Mouse (Mus musculus): ENCODE data around the gene Slmap.

The Slmap gene

DNA sequence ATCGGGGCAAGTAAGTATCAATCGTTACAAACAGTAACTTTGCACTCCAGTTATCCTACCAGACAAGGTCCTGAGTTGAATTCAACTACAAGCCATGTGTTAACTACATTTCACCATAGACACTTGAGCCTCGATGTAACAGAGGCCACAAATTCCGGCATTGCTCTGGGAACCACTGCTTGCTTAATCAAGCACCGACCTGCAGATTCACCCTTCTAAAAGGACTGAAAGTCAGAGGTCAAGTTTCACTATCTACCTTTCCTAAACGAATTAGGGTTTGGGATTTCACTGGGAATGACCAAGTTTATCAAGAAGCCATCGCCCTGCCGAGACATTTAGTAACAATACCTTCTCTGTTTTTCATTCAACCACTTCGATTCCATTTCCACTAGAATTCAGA, 2.0 kb downstream of the Slmap start:
- DNase-seq: no peak

DNA sequence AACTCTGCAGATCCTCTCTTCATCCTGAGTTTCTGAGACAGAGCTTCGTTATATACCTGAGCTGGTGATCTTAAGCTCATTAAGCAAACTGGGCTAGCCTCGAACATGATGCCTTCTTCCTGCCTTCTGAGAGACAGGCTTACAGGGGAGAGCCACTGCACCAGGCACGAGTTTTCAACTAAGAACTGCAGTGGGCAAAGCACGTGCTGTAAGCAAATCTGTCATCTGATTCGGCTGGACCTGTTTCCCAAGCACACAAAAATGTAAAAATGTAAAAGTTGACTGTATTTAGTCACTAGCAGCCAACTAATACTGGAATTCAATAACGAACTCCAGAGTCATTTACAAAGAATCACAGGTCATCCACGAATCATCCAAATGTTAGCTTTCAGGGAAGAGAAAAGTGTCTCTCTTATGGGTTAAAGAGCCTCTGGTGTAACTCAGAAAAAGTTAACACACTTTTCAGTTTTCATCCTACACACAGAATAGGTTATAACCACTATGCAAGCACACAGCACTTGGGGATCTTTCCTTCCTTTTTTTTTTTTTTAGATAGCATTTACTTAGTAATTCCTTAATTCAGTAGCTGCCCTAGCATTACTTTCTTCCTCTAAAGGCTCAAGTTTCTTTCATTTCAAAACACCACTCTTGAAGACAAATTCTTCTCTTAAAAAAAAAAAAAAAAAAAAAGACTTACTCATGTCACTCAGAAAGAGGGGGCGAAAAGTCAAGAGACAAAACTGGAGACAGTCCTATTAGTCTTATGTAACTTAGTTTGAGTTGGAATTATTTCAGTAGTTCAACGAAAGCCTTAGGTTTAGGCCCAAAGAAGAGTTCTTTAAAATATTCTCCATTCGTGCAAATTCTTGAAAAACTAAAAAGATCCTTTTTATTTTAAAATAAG, 3.1 kb downstream of the Slmap start:
- DNase-seq: no peak

DNA sequence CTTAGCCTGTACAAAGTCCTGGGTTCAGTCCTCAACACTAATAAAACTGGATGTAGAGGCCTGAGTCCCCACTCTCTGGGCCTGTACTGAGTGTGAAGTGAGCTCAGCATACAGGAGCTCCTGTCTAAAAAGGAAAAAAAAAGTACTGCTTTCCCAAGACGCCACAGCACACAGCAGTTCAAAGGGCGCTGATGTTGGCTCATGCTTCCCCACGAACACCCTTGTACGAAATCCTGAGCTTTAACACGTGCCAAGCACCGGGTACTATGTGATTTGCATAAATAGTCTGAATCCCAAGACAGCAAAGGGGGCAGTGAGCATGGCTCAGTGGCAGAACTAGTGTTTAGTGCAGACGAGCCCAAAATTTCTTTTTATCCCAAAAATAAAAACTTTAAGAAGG, 4.4 kb downstream of the Slmap start:
- no peak for DNase-seq

DNA sequence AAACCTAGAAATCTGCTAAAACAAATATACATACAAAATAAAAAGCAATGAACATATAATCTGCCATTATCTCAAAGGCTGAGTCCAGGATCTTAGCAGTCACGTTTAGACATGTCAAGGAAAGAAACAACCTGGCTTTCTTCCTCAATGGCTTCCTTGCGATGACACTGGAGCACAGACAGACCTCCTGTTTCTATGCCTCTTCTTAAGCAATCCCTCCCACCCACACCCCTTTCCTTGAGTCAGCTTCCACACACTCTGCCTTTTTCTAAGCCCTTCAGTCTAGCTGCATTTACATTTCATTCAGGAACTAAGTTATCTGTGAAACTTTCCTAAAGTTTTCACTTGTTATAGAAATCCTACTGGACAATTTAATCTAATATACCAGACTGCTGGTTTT, 6.4 kb downstream of the Slmap start:
- DNase-seq: no peak

DNA sequence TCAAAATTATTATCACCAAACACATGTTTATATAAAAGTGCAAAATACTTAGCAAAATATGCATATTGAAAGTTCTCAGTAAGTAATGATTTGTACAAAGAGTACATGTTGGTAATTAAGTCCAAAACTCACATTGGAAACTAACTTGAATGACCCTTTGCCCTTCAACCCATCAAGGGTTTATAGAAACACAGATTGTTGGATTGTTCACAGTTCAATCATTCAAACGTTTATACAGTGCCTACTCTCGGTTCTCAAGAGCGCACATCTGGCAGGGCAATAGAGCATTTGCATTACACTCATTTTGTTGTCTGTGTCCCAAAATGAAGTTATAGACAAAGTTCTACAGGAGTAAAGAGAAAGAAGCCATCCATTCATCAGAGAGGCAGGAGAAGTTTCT, 8.8 kb downstream of the Slmap start:
- DNase-seq: no peak

DNA sequence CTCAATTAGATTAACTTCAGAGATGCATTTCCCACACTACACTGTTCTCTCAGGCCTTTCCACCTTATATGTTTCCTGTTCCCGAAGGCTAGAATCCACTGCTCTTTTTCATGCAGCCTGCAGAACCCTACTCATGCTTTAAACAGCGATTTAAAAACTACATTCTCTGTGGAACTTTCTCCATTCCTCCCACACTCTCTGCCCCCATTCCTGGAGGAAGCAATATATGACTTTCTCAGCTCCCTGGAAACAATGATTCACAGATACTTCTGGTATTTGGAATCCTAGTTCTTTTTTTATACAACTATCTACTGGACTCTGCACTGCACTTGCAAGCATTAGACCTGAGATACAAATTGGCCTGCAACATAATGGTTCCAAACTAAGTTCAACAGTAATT, 11.6 kb downstream of the Slmap start:
- DNase-seq: no peak

DNA sequence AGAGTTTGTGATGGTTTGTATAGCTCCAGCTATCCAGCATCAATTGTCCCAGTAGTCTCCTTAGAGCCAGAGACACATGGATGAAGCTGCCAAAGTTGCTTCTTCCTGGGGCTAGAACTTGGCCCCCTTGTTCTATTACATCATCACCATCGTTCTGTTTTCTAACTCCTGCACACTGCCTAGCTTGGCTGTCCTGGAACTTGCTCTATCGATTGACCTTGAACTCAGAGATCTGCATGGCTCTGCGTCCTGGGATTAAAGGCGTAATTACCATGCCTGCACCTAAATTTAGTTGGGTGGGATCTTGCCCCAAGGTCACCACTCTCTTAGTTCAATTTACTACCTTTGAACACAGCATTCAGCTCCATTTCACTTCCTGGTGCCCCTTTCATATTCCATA, 14.9 kb downstream of the Slmap start:
- DNase-seq: no peak

DNA sequence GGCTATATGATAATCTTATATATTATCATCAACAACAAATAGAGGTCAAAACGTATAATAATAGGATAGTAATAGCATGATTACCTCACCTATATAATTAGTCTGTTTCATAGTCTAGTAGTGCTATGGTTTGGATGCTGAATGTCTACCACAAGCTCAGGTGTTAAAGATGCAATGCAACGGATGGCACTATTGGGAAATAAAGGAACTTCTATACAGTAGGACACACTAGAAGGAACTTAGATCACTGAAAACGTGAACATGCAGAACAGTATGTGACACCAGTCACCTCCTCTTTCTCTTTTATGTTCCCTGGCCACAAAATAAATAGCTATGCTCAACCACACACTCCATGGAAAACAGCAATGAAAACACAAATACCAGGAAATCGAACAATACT, 16.9 kb downstream of the Slmap start:
- no peak for DNase-seq

DNA sequence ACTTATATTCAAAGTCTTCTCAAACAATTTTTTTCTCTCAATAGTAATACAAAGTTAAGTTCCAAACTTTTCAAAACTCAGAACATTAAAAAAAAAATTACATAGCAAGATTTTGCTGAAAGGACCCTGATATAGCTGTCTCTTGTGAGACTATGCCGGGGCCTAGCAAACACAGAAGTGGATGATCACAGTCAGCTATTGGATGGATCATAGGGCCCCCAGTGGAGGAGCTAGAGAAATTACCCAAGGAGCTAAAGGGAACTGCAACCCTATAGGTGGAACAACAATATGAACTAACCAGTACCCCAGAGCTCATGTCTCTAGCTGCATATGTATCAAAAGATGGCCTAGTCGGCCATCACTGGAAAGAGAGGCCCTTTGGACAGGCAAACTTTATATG, 18.5 kb downstream of the Slmap start:
- peak in 1 of 2 experiments; percentile 15 for DNase-seq

DNA sequence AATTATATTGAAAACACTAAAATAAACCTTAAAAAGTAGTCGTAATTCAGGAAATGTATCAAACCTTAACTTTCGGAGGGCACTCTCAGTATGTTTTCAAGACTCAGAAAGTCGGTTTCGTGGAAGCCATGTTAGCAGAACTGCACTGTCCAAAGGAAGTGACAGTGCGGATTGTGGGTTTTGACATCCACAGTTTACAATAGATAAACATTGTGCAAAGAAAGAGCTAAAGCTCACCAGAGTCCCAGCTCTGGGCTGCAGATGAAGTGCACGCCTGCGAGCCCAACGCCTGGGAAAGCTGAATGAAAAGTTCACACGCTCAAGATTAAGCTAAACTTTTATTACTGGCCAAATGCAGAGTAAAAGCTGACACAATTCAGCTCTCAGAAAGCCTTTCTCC, 18.9 kb downstream of the Slmap start:
- no peak for DNase-seq

DNA sequence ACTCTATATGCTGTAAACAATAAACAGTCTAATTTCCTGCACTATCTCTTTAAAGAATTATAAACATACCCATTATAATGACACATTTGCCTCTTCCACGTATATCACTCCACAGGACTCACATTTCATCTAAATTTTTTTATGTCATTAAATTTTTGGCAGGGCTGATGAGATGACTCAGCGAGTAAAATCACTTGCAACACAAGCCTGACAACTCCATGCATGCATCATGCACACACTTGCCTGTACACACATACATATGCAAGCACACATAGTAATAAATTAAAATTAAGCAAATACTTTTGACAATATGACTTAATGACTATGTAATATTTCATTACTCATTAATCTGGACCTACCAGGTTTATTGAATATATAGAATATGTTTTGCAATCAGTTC, 24.2 kb downstream of the Slmap start:
- DNase-seq: no peak

DNA sequence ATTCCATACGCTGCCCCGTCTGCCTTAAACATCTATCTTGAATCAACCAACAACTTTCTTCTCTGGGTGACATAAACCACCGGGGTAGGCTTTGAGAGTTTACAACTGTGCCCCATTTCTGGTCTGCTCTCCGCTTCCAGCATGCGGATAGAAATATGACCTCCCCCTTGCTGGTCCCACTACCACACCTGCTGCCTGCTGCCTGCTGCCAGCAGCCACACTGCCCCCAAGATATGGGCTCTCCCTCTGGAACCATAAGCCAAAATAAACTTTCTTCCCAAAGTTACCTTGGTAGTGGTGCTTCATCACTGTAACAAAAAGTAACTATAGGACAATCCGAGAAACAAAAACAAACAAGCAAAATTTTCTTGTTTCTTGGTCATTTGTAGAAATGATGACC, 26.6 kb downstream of the Slmap start:
- DNase-seq: no peak

DNA sequence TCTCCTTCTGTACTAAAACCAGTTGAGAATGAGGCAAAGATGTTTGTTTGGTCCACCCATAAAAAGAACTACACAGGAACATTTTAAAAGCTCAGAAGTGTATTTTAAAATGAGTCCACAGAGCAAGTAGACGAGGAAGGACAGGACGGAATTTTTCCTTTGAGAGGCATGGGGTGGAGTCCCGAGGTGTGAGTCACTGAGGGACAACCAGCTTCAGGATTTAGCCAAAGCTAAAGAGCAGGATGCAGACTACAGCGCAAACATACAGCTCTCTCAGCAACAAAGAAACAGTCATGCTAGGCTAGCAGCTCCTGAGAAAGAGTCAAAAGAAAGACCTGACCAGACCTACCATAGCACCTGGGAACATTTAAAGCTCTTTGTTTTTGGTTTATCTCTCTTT, 27.4 kb downstream of the Slmap start:
- DNase-seq: no peak

DNA sequence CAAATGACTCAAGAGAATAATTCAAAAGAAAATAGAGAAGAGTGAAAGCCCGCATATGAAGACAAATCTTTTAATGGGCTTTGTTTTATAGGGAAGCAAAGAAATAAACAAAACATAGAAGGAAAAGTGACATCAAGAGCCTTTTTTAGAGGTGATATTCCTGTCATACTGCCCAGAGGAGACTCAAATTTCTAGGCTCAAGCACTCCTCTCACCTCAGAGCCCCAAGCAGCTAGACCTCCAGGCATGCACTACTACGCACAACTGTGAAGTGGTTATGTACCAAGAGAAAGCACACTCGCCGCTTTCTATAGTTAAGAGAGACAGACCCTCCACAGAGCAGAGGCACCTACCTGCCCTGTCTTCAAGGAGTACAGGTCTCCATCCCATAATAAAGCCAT, 30.2 kb downstream of the Slmap start:
- no peak for DNase-seq

DNA sequence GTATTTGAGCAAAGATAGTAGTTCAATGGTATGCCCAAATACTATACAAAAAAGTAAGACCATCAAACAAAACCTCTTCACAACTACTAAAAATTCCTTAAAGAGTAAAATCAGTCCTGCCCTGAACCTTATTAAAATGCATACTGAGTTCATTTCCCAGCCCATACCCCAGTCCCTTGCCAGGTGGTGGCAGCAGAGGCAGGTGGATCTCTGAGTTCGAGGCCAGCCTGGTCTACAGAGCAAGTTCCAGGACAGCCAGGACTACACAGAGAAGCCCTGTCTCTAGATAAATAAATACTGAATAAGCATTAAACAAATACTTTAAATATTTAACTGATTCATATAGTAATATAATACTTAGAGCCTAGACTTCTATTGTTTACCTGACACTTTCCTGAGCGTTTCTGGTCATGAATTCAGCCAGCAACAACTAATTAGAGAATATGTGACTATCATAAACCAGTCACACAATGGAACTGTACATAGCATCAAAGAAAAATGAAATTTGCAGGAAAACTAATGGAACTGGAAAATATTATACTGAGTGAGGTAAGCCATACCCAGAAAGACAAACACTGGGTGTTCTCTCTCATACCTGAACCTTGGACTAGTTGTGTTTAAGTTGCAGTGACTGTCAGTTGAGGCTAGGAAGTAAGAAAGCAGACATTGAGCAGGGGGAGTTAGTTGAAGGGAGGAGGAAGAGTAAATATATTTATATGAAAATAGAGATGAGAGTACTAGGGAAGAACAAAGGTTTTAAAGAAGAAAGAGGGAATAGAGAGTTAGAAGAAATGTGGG, 34.4 kb downstream of the Slmap start:
- DNase-seq: peak in 1 of 2 experiments; percentile 25

DNA sequence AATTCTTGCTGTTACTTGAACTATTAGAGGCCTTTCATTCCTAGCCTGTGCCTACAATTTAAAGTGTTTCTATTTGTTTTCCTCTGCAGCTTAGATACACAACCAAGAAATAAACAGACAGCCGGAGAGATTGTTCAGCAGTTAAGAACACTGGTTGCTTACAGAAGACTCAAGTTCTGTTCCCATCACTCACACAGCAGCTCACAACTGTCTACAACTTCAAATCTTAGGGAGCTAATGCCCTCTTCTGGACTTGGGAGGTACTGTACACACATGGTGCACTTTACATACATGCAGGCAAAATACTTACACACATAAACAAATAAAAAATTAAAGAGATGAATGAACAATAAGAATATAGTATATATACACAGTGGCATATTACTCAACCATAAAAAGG, 39.7 kb downstream of the Slmap start:
- DNase-seq: no peak

DNA sequence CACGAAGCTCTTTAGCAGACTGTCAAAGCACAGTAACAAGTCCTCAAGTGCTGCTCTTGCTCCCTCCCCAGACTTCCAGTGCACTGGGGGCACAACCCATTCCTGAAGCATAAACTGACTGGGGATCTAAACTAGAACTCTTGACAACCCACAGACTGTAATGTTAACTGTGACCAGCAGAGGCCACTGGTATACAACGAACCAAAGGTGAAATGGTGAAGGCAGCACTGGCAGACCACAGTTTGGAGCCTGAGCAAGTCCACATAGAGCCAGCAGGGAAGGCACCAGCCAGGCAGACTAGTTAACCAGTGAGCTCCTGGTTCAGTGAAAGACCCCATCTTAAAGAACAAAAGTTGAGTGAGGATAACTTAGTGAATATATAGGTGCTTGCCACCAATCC, 43.6 kb downstream of the Slmap start:
- DNase-seq: peak; percentile 77 to 79

DNA sequence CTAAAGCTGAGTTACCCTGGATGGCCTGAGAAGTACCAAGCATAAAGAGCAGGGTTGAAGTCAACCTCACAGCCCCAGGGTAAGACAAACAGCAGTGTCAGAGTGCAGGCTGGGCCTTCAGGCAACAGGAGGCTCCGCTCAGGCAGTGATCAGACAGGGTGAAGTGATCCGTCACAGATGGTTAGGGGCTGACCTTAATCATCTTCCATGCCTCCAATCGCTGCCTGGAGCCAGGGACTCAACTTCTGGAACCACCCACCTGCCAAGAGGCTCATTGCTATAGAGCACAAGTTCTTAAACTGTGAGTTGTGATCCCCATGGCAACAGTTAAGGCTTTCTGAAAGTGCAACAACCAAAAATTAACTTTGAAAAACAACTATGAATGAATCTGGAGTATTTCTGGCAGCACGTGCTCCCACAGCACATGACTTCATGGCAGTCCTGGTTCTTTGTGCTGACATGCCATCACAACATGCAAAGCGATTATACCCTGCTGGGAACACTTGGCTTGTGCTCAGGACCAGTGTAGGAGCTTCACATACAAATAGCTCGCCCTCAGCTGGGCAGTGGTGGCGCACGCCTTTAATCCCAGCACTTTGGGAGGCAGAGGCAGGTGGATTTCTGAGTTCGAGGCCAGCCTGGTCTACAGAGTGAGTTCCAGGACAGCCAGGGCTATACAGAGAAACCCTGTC, 46.3 kb downstream of the Slmap start:
- DNase-seq: no peak

DNA sequence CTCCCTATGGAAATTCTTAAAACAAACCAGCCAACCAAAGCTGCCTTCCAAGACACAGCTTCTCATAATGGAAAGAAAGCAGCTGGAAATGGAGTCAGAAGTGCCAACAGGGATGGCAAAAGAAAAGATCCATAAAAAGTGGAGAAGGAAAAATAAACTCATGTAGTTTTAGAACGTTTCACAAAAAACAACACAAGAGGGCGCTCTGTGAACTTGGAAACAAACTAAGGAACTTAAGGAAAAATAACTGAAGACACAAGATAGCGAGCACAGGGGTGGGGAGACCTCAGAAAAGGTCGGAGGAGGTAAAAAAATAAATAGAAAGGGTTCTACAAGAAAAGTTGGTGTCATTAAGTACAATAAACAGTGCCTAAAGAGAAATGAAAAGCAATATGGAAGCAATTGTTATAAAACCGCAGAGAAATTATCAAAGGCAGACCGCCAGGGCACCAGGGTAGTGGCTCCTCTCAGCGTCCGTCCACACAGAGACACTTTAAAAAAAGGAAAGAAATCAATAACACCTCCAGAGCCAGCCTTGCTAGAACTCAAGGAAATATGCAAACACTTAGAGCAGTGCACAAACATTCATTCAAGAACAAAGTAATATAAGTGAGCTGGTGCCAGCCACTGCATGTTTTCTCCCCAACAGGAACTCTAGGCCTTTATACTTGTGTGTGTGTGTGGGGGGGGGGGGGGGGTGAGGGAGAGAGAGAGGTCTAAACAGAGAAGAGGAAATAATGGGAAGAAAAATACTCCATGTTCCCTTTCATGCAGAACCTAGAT, 48.1 kb downstream of the Slmap start:
- no peak for DNase-seq

DNA sequence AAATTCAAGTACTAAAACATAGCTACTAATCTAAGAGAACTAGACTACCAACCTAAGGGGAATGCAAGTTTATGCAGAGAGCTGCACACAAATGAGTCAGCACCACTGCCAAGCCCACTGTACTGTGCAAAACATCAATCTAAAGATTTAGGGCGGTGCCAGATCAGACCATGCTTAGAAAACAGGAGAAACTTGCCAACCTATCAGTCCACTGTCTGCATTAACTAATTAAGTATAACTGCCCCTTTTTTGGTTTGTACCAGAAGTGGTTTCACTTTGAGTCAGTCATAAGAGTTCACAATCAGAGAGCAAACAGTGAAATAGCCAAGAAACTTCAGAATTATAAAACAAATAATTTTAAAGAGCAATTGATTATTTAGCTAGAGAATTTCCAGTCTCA, 53.3 kb downstream of the Slmap start:
- DNase-seq: no peak

DNA sequence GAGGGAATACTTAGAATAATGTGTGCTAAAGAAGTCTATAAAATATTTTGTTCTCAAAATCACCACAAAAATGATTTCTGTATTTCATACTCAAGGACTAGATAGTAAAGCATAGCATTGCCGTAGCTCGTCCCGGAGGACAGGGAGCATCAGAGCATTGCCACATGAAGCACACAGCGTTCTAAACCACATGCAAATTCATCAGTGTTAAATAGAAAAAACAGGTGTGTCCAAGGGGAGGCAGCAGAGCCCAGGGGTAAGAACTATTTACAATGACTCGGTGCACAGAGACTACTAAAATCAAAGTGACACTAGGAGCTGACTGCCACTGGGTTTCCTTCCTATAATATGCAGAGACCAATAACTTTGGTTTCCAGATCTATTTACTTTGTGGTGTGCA, 57.0 kb downstream of the Slmap start:
- DNase-seq: peak; percentile 60 to 66

DNA sequence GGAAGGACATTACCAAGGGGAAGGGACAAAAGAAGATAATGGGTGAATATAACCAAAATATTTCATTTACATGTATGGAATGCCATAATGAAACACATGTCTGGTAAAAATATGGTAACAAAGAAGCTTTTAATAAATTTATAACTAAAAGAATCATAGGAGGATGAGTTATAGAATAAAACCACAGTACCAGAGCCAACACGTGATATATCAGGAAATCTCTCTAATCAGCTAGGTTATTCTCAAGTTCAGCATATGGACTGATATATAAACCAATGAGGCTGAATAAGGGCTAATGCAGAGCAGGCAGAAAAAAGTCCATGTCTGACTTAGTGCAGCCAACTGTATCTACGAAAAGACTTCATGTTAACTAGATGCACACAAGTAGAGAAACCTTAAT, 58.3 kb downstream of the Slmap start:
- DNase-seq: no peak

DNA sequence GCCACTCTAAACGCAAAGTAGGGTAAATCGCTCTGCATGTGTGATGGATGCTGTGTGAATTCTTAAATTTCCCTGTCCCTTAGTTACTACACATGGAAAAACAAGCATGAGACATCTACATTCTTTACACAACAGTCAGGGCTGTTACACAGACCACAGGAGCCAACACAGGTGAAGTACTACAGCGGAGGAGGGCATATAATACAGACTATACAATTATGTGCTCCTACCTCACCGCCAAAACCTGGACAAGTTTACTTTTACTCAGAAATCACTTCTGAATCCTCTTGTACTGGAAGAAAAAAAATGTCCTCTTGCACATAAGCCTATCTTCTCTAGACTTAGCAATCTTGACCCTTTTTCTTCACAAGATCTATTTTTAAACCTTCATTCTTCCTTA, 66.8 kb downstream of the Slmap start:
- DNase-seq: no peak
